In genomic region chr10:109764412-109765101, GRCm38 (mm10) we compare ENCODE assay signal across 14 mouse cellular contexts.
DNase-seq lines count a peak whose midpoint lies in the region; ATAC-seq and TF ChIP-seq lines count a peak whose summit lies in the region.
"Had no signal": no experiment of that assay in that cellular context is flagged by ENCODE, and none has a peak within 500 bp of the region (broad histone marks: within the 10 kb centered on the region; RNA-seq: fewer than 3 reads in every experiment).

No protein-coding gene starts in this region.

- 64% methylated on average over 18 of the region's 18 CpGs for WGBS in kidney, adult 2 months
- 53% methylated on average over 18 of the region's 18 CpGs for WGBS in lung, embryonic 16.5 days
- WGBS in lung, postnatal 0 days: 58% methylated on average over 18 of the region's 18 CpGs
- 81% methylated on average over 18 of the region's 18 CpGs for WGBS in midbrain, embryonic 14.5 days

- no peaks in the 10 kb centered on the region for H3K4me1 ChIP-seq in kidney, adult 2 months (ENCODE audit: control insufficient read depth, insufficient read depth, low read length)
- 0 out of 2 replicates have a peak, but pooled peaks cover 2% of the 10 kb centered on the region for H3K4me1 ChIP-seq in lung, embryonic 16.5 days (replicated peaks; ENCODE audit: control insufficient read depth, insufficient read depth, low read length)
- no peaks in the 10 kb centered on the region for H3K4me1 ChIP-seq in lung, postnatal 0 days (ENCODE audit: insufficient read depth, low read depth, low read length)
- no peaks in the 10 kb centered on the region for H3K4me1 ChIP-seq in midbrain, embryonic 14.5 days (ENCODE audit: control insufficient read depth, insufficient read depth, low read length)
- H3K4me1 ChIP-seq: liver, embryonic 12.5 days had no signal

- H3K27ac ChIP-seq in kidney, adult 2 months (ENCODE audit: insufficient read depth, low read depth, low read length): no peak overlapping the region
- no peak overlapping the region for H3K27ac ChIP-seq in lung, embryonic 16.5 days (ENCODE audit: low read length)
- H3K27ac ChIP-seq in lung, postnatal 0 days (ENCODE audit: low read length): no peak overlapping the region
- no peak overlapping the region for H3K27ac ChIP-seq in midbrain, embryonic 14.5 days (replicated peaks; ENCODE audit: low read depth, low read length)
- H3K27ac ChIP-seq: gastrocnemius, adult 2 months; liver, embryonic 12.5 days had no signal

- H3K36me3 ChIP-seq in kidney, adult 2 months (ENCODE audit: control insufficient read depth, insufficient read depth, low read length): no peaks in the 10 kb centered on the region
- no peaks in the 10 kb centered on the region for H3K36me3 ChIP-seq in lung, embryonic 16.5 days (ENCODE audit: control insufficient read depth, insufficient read depth, low read length)
- H3K36me3 ChIP-seq in lung, postnatal 0 days (ENCODE audit: insufficient read depth, low read length): no peaks in the 10 kb centered on the region
- H3K36me3 ChIP-seq in midbrain, embryonic 14.5 days (ENCODE audit: control insufficient read depth, insufficient read depth, low read length): no peaks in the 10 kb centered on the region; the same call in 1 of the 2 replicates
- H3K36me3 ChIP-seq: liver, embryonic 12.5 days had no signal

- H3K9me3 ChIP-seq in lung, embryonic 16.5 days (ENCODE audit: control insufficient read depth, low read length): no peaks in the 10 kb centered on the region
- no peaks in the 10 kb centered on the region for H3K9me3 ChIP-seq in lung, postnatal 0 days (ENCODE audit: low read length)
- no peaks in the 10 kb centered on the region for H3K9me3 ChIP-seq in midbrain, embryonic 14.5 days (ENCODE audit: control insufficient read depth, low read length)
- H3K9me3 ChIP-seq: liver, embryonic 12.5 days had no signal

- H3K9ac ChIP-seq in lung, embryonic 16.5 days (ENCODE audit: low read length): no peak overlapping the region
- H3K9ac ChIP-seq in lung, postnatal 0 days (replicated peaks; ENCODE audit: low read depth): no peak overlapping the region
- no peak overlapping the region for H3K9ac ChIP-seq in midbrain, embryonic 14.5 days (replicated peaks; ENCODE audit: low read length)
- H3K9ac ChIP-seq: liver, embryonic 12.5 days had no signal

- no peak overlapping the region for H3K4me3 ChIP-seq in kidney, adult 2 months (ENCODE audit: insufficient read depth, low read depth, low read length)
- no peak overlapping the region for H3K4me3 ChIP-seq in lung, embryonic 16.5 days (ENCODE audit: low read length)
- H3K4me3 ChIP-seq in lung, postnatal 0 days (ENCODE audit: low read depth, low read length): no peak overlapping the region
- no peak overlapping the region for H3K4me3 ChIP-seq in midbrain, embryonic 14.5 days (replicated peaks; ENCODE audit: low read depth, low read length)
- H3K4me3 ChIP-seq: gastrocnemius, adult 2 months; liver, embryonic 12.5 days had no signal

- 0 out of 2 replicates have a peak, but pooled peaks have one; percentile 17 for ATAC-seq in lung, embryonic 16.5 days (ENCODE audit: low read depth)
- no peak for ATAC-seq in lung, postnatal 0 days
- ATAC-seq in midbrain, embryonic 14.5 days (ENCODE audit: low FRiP score, low TSS enrichment): no peak
- ATAC-seq: liver, embryonic 12.5 days had no signal

- TF ChIP-seq CTCF in kidney, adult 2 months (conservative IDR thresholded peaks at IDR 0.05; ENCODE audit: insufficient read depth, insufficient read length, low read depth, low read length): no peak
- no peak for TF ChIP-seq CTCF in lung, postnatal 0 days (IDR thresholded peaks at IDR 0.05)

- H3K27me3 ChIP-seq in kidney, adult 2 months (replicated peaks; ENCODE audit: control insufficient read depth, insufficient read depth, low read length): no peaks in the 10 kb centered on the region
- H3K27me3 ChIP-seq in lung, embryonic 16.5 days (ENCODE audit: control insufficient read depth, insufficient read depth, low read depth, low read length): no peaks in the 10 kb centered on the region
- no peaks in the 10 kb centered on the region for H3K27me3 ChIP-seq in lung, postnatal 0 days (replicated peaks; ENCODE audit: insufficient read depth, low read length)
- H3K27me3 ChIP-seq in midbrain, embryonic 14.5 days (ENCODE audit: control insufficient read depth, insufficient read depth, low read length): no peaks in the 10 kb centered on the region
- H3K27me3 ChIP-seq: liver, embryonic 12.5 days had no signal

- H3K4me2 ChIP-seq in lung, embryonic 16.5 days (ENCODE audit: low read depth, low read length): no peak overlapping the region
- no peak overlapping the region for H3K4me2 ChIP-seq in lung, postnatal 0 days (replicated peaks; ENCODE audit: low read depth, low read length)
- no peak overlapping the region for H3K4me2 ChIP-seq in midbrain, embryonic 14.5 days (ENCODE audit: low read length)
- H3K4me2 ChIP-seq: liver, embryonic 12.5 days had no signal

- peak; percentile 15 for DNase-seq in cerebellum, adult 11-12 months
- DNase-seq in cerebellum, postnatal 10 days: no peak
- DNase-seq in kidney, adult 2 months: peak; percentile 4
- no peak for DNase-seq in kidney, adult 11 months
- DNase-seq in lung, postnatal 0 days (ENCODE audit: low spot score): no peak
- DNase-seq in right cerebral cortex, postnatal 10 days (ENCODE audit: low spot score in 2 of 2): peak; percentile 43 to 46
- DNase-seq in midbrain, embryonic 14.5 days: no peak
- DNase-seq: cerebellum, adult 2 months; gastrocnemius, adult 2 months; heart, adult 18-20 months; layer of hippocampus, postnatal 36 days; thymus, postnatal 14 days had no signal

- no peak for TF ChIP-seq POLR2A in kidney, adult 2 months (IDR thresholded peaks at IDR 0.05; ENCODE audit: low read depth, low read length)

- no peak for TF ChIP-seq EP300 in lung, postnatal 0 days (IDR thresholded peaks at IDR 0.05)

Comparison
In these comparisons a context has a peak if more than half of its experiments do, and no peak if none do; other contexts are left out.
1. DNase-seq: peak in cerebellum, adult 11-12 months (single experiment), kidney, adult 2 months (single experiment) and right cerebral cortex, postnatal 10 days (2 of 2); none in cerebellum, postnatal 10 days (0 of 2), kidney, adult 11 months (single experiment), lung, postnatal 0 days (single experiment) and midbrain, embryonic 14.5 days (single experiment).